In genomic region chr4:147199055-147199750, GRCm38 (mm10) we compare ENCODE assay signal across 8 mouse cellular contexts.
DNase-seq lines count a peak whose midpoint lies in the region; ATAC-seq and TF ChIP-seq lines count a peak whose summit lies in the region.
"Not testable (repeated sequence)": the region's sequence is repeated elsewhere in the genome, so short reads cannot be mapped to it uniquely, and the experiment has no call there.

No protein-coding gene starts in this region.

- not testable (repeated sequence) for H3K36me3 ChIP-seq in embryonic facial prominence, embryonic 11.5 days (replicated peaks; ENCODE audit: control insufficient read depth, insufficient read depth, low read depth, low read length); hindbrain, embryonic 11.5 days (ENCODE audit: control insufficient read depth, insufficient read depth, low read length); intestine, embryonic 15.5 days; liver, embryonic 11.5 days (ENCODE audit: control insufficient read depth, insufficient read depth, low read length); lung, postnatal 0 days (ENCODE audit: insufficient read depth, low read length); midbrain, embryonic 16.5 days (ENCODE audit: control insufficient read depth, insufficient read depth, low read length); stomach, postnatal 0 days (ENCODE audit: control insufficient read depth, insufficient read depth, low read length)

- not testable (repeated sequence) for H3K9me3 ChIP-seq in embryonic facial prominence, embryonic 11.5 days (replicated peaks; ENCODE audit: control insufficient read depth, low read length); hindbrain, embryonic 11.5 days (ENCODE audit: control insufficient read depth, low read length); intestine, embryonic 15.5 days; liver, embryonic 11.5 days (ENCODE audit: control insufficient read depth, low read length); lung, postnatal 0 days (ENCODE audit: low read length); midbrain, embryonic 16.5 days (replicated peaks; ENCODE audit: control insufficient read depth, low read length, poor library complexity, severe bottlenecking); stomach, postnatal 0 days (ENCODE audit: control insufficient read depth, low read length)

- not testable (repeated sequence) for TF ChIP-seq CTCF in lung, postnatal 0 days (IDR thresholded peaks at IDR 0.05); stomach, postnatal 0 days (IDR thresholded peaks at IDR 0.05; ENCODE audit: low read depth)

- TF ChIP-seq EP300 in lung, postnatal 0 days (IDR thresholded peaks at IDR 0.05); stomach, postnatal 0 days (optimal IDR thresholded peaks at IDR 0.05): not testable (repeated sequence)

- H3K4me3 ChIP-seq in embryonic facial prominence, embryonic 11.5 days (ENCODE audit: low read depth, low read length); hindbrain, embryonic 11.5 days (ENCODE audit: low read depth, low read length); intestine, embryonic 15.5 days (replicated peaks); liver, embryonic 11.5 days (ENCODE audit: low read depth, low read length); lung, postnatal 0 days (ENCODE audit: low read depth, low read length); midbrain, embryonic 16.5 days (ENCODE audit: low read depth, low read length); stomach, postnatal 0 days (ENCODE audit: low read depth, low read length): not testable (repeated sequence)

- WGBS in embryonic facial prominence, embryonic 11.5 days: 71% methylated on average over 6 of the region's 6 CpGs
- 75% methylated on average over 6 of the region's 6 CpGs for WGBS in hindbrain, embryonic 11.5 days
- WGBS in intestine, embryonic 15.5 days: 85% methylated on average over 6 of the region's 6 CpGs
- 65% methylated on average over 6 of the region's 6 CpGs for WGBS in liver, embryonic 11.5 days
- WGBS in lung, postnatal 0 days: 56% methylated on average over 6 of the region's 6 CpGs
- WGBS in midbrain, embryonic 16.5 days: 66% methylated on average over 6 of the region's 6 CpGs
- 65% methylated on average over 6 of the region's 6 CpGs for WGBS in stomach, postnatal 0 days

- ATAC-seq in embryonic facial prominence, embryonic 11.5 days (replicated peaks; ENCODE audit: insufficient number of reproducible peaks, low FRiP score, low TSS enrichment, low read depth): peak; percentile 27; the same call in 1 of the 2 replicates
- ATAC-seq in granulocyte monocyte progenitor cell, adult 5-6 weeks (replicated peaks; ENCODE audit: poor library complexity, severe bottlenecking): peak; percentile 28
- peak; percentile 53 for ATAC-seq in hindbrain, embryonic 11.5 days (ENCODE audit: low FRiP score)
- 0 out of 2 replicates have a peak, but pooled peaks have one; percentile 14 for ATAC-seq in intestine, embryonic 15.5 days
- peak; percentile 33; the same call in 1 of the 2 replicates for ATAC-seq in liver, embryonic 11.5 days (replicated peaks; ENCODE audit: low FRiP score)
- ATAC-seq in lung, postnatal 0 days: peak; percentile 25; the same call in 1 of the 2 replicates
- peak; percentile 57; the same call in 1 of the 2 replicates for ATAC-seq in midbrain, embryonic 16.5 days
- peak; percentile 54 for ATAC-seq in stomach, postnatal 0 days (ENCODE audit: low FRiP score, low TSS enrichment)

- not testable (repeated sequence) for H3K27ac ChIP-seq in embryonic facial prominence, embryonic 11.5 days (replicated peaks; ENCODE audit: low read depth, low read length); hindbrain, embryonic 11.5 days (ENCODE audit: low read depth, low read length); intestine, embryonic 15.5 days; liver, embryonic 11.5 days (ENCODE audit: low read depth, low read length); lung, postnatal 0 days (ENCODE audit: low read length); midbrain, embryonic 16.5 days (ENCODE audit: low read length); stomach, postnatal 0 days (replicated peaks)

- H3K4me2 ChIP-seq in embryonic facial prominence, embryonic 11.5 days (ENCODE audit: low read depth, low read length); hindbrain, embryonic 11.5 days (replicated peaks; ENCODE audit: low read depth, low read length); intestine, embryonic 15.5 days (replicated peaks); liver, embryonic 11.5 days; lung, postnatal 0 days (replicated peaks; ENCODE audit: low read depth, low read length); midbrain, embryonic 16.5 days (ENCODE audit: low read length); stomach, postnatal 0 days (replicated peaks; ENCODE audit: low read depth): not testable (repeated sequence)

- not testable (repeated sequence) for H3K9ac ChIP-seq in embryonic facial prominence, embryonic 11.5 days (replicated peaks; ENCODE audit: low read length); hindbrain, embryonic 11.5 days (ENCODE audit: low read depth, low read length); intestine, embryonic 15.5 days; liver, embryonic 11.5 days (ENCODE audit: low read depth, low read length); lung, postnatal 0 days (replicated peaks; ENCODE audit: low read depth); midbrain, embryonic 16.5 days (ENCODE audit: low read depth, low read length); stomach, postnatal 0 days (ENCODE audit: low read length)

- H3K4me1 ChIP-seq in embryonic facial prominence, embryonic 11.5 days (ENCODE audit: control insufficient read depth, insufficient read depth, low read length); hindbrain, embryonic 11.5 days (replicated peaks; ENCODE audit: control insufficient read depth, insufficient read depth, low read length); intestine, embryonic 15.5 days (replicated peaks); liver, embryonic 11.5 days (replicated peaks; ENCODE audit: control insufficient read depth, insufficient read depth, low read length); lung, postnatal 0 days (ENCODE audit: insufficient read depth, low read depth, low read length); midbrain, embryonic 16.5 days (ENCODE audit: control insufficient read depth, insufficient read depth, low read length); stomach, postnatal 0 days (replicated peaks; ENCODE audit: control insufficient read depth, insufficient read depth): not testable (repeated sequence)

- H3K27me3 ChIP-seq in embryonic facial prominence, embryonic 11.5 days (ENCODE audit: control insufficient read depth, insufficient read depth, low read length); hindbrain, embryonic 11.5 days (ENCODE audit: control insufficient read depth, insufficient read depth, low read length); intestine, embryonic 15.5 days (replicated peaks); liver, embryonic 11.5 days (replicated peaks; ENCODE audit: control insufficient read depth, insufficient read depth, low read length); lung, postnatal 0 days (replicated peaks; ENCODE audit: insufficient read depth, low read length); midbrain, embryonic 16.5 days (ENCODE audit: control insufficient read depth, insufficient read depth, low read depth, low read length); stomach, postnatal 0 days (ENCODE audit: control insufficient read depth, insufficient read depth, low read length): not testable (repeated sequence)

- not testable (repeated sequence) for DNase-seq in embryonic facial prominence, embryonic 11.5 days (ENCODE audit: low spot score); hindbrain, embryonic 11.5 days (ENCODE audit: low spot score); liver, embryonic 11.5 days (ENCODE audit: low spot score); lung, postnatal 0 days (ENCODE audit: low spot score); stomach, postnatal 0 days (ENCODE audit: low spot score)
